Mouse (Mus musculus) ES-Bruce4 (cell line): ENCODE measurements at regions not wholly inside any gene's neighbourhood (a gene's known extent, or its start where the extent isn't known, plus 50 kb on each side); places are given as distances from the start of the nearest gene placed in this dataset.

Source experiments
- CTCF ChIP-seq: IDR thresholded peaks from one replicate; pipeline ENCODE4 v1.8.1; 2011; ENCODE audit warnings: low read depth, low read length
- EP300 ChIP-seq: IDR thresholded peaks from 2 replicates; pipeline ENCODE4 v1.6.1; 2011; ENCODE audit warnings: low read depth, low read length; ENCODE audit not compliant: insufficient read depth

DNA sequence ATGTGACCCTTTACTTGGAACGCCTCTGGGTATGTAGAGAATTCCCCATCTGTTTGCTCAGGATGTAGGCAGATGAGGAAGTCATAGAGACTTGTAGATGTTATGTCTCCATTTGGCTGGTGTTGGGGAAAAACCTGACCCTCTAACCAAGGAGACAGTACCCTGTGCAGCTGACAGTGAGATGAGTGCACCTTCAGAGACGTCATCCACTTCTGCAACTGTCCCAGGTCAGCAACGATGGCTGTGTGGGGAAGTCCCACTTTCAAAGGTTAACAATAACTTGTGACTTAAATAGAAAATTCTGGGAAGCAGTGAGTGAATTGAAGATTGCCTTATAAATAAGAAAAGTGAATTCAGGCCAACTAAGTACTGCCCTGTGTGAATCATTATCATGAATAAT, 52.3 kb upstream of the Rbpj start:
- TF ChIP-seq CTCF = no peak
- no peak for TF ChIP-seq EP300
